Mouse (Mus musculus): ENCODE measurements around the gene Gm28048.

DNA sequence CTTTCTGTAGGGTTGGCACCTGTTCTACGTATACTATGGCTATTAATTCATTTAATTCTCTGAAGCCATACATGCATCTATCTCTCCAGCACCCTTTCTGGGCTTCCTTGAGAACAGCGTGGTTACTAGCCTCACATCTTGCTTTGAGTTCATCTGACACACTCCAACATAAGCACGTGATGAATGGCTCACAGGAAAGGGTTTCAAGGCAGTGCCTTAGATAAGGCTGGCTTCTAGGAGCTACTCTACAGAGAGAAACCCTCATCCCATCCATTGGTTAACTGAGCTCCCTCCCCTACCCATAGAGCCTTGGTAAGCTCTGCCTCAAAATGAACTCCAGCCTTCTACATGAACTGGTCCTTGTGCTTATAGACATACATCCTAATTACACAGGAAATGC, 168.5 kb downstream of the Gm28048 start:
- no peak for TF ChIP-seq CTCF (IDR thresholded peaks at IDR 0.05; ENCODE audit: low read depth)
- no peak for TF ChIP-seq EP300 (optimal IDR thresholded peaks at IDR 0.05)
